Mouse (Mus musculus): ENCODE results near the gene Pih1d1. TPM values are rescaled to one million over a fixed set of nuclear protein-coding genes. Genes with fewer than 3 reads are reported as not detected.
A peak's percentile ranks its signal among the peaks of the same experiment; 100 is the strongest.

Gene Pih1d1
- total and polyA plus RNA-seq, 3 experiments: 37.4 to 69.3 (median 50.3) TPM

GRCm38 (mm10) chr7:45193406-45193805, 39.3 kb downstream of the Pih1d1 start:
- H3K4me1 ChIP-seq (ENCODE audit: control insufficient read depth in 1 of 2, insufficient read depth in 2 of 2): peaks cover 0 to 22% of the 10 kb centered on the region in 2 experiments; a peak in 3 of 4 replicates

GRCm38 (mm10) chr7:45193871-45194785, 40.0 kb downstream of the Pih1d1 start:
- H3K27me3 ChIP-seq (replicated peaks): peaks cover 77% of the 10 kb centered on the region

More at GRCm38 (mm10) chr7:45193406-45193805, 39.3 kb downstream of the Pih1d1 start:
- Histone ChIP-seq H3K9me3 (replicated peaks; ENCODE audit: low read length) (no peaks in the 10 kb centered on the region), H3K4me3 (replicated peaks in 1 of 3; ENCODE audit: low read depth in 2 of 3, low read length in 2 of 3, poor library complexity in 1 of 3) (no peak overlapping the region), H3K4me2 (ENCODE audit: insufficient read depth, low read depth, poor library complexity, severe bottlenecking) (no peak overlapping the region), H3K27me3 (replicated peaks) (peaks cover 79% of the 10 kb centered on the region), H3K79me2 (replicated peaks; ENCODE audit: control insufficient read depth, extremely low read depth, insufficient read depth, poor library complexity, severe bottlenecking) (no peaks in the 10 kb centered on the region), H3K27ac (ENCODE audit: insufficient read depth, low read depth) (no peak overlapping the region), H3K36me3 (replicated peaks in 1 of 2; ENCODE audit: control insufficient read depth in 1 of 2, insufficient read depth in 1 of 2, low read length in 1 of 2) (no peaks in the 10 kb centered on the region), H3K9ac (ENCODE audit: insufficient read depth, low read depth) (no peak overlapping the region)
- in situ Hi-C loops (cut with MboI; ENCODE audit: low pct_ligation_motif_present, low pct_unique_long_range_greater_than_20kb, low sequenced_read_pairs) (no loop called here), dilution Hi-C loops (cut with MboI; ENCODE audit: extremely low pct_ligation_motif_present, extremely low pct_unique_long_range_greater_than_20kb, low sequenced_read_pairs) (no loop called here)
- TF ChIP-seq SMC3 (IDR thresholded peaks at IDR 0.05; ENCODE audit: low read depth, low read length) (0 out of 2 replicates have a peak, but pooled peaks have one; percentile 9), CTCF (conservative IDR thresholded peaks at IDR 0.05 in 1 of 2, IDR thresholded peaks at IDR 0.05 in 1 of 2; ENCODE audit: low read depth in 2 of 2, low read length in 2 of 2) (peak in 1 of 2 experiments; percentile 24; a peak in 1 of 4 replicates), JUND (conservative IDR thresholded peaks at IDR 0.05; ENCODE audit: low read depth, low read length) (no peak)
- no peak for DNase-seq (ENCODE audit: extremely low read depth)

More at GRCm38 (mm10) chr7:45193871-45194785, 40.0 kb downstream of the Pih1d1 start:
- no peak overlapping the region for H3K9ac ChIP-seq (ENCODE audit: insufficient read depth, low read depth)
- in situ Hi-C loops (cut with MboI; ENCODE audit: low pct_ligation_motif_present, low pct_unique_long_range_greater_than_20kb, low sequenced_read_pairs) (no loop called here), dilution Hi-C loops (cut with MboI; ENCODE audit: extremely low pct_ligation_motif_present, extremely low pct_unique_long_range_greater_than_20kb, low sequenced_read_pairs) (no loop called here)
- no peaks in the 10 kb centered on the region for H3K9me3 ChIP-seq (replicated peaks; ENCODE audit: low read length)
- TF ChIP-seq HCFC1 (IDR thresholded peaks at IDR 0.05; ENCODE audit: low read depth, low read length) (no peak), POLR2AphosphoS2 (IDR thresholded peaks at IDR 0.05; ENCODE audit: low read depth, low read length) (no peak), ZC3H11A (IDR thresholded peaks at IDR 0.05; ENCODE audit: low read depth, low read length) (no peak), KAT2A (IDR thresholded peaks at IDR 0.05; ENCODE audit: insufficient replicate concordance, low read length) (no peak), RAD21 (IDR thresholded peaks at IDR 0.05; ENCODE audit: low read depth, low read length) (no peak), UBTF (IDR thresholded peaks at IDR 0.05; ENCODE audit: low read depth, low read length) (no peak), GABPA (IDR thresholded peaks at IDR 0.05; ENCODE audit: insufficient replicate concordance, low read depth, low read length) (no peak), SIN3A (IDR thresholded peaks at IDR 0.05; ENCODE audit: low read length) (no peak), MEF2A (IDR thresholded peaks at IDR 0.05; ENCODE audit: borderline replicate concordance, low read depth, low read length) (no peak), TCF12 (IDR thresholded peaks at IDR 0.05; ENCODE audit: low read depth, low read length) (no peak), E2F4 (IDR thresholded peaks at IDR 0.05; ENCODE audit: insufficient replicate concordance, low read depth, low read length) (no peak), MYC (IDR thresholded peaks at IDR 0.05; ENCODE audit: low read depth, low read length) (no peak), POLR2A (IDR thresholded peaks at IDR 0.05; ENCODE audit: low read depth, low read length) (no peak), MAZ (IDR thresholded peaks at IDR 0.05; ENCODE audit: low read depth, low read length) (no peak), ZKSCAN1 (IDR thresholded peaks at IDR 0.05; ENCODE audit: borderline replicate concordance, low read depth, low read length) (no peak), ELF1 (IDR thresholded peaks at IDR 0.05; ENCODE audit: low read depth, low read length) (no peak), ETS1 (conservative IDR thresholded peaks at IDR 0.05; ENCODE audit: low read depth, low read length) (no peak), NELFE (IDR thresholded peaks at IDR 0.05; ENCODE audit: low read depth, low read length) (no peak), SMC3 (IDR thresholded peaks at IDR 0.05; ENCODE audit: low read depth, low read length) (no peak), ZNF384 (IDR thresholded peaks at IDR 0.05; ENCODE audit: low read depth, low read length) (no peak)
- no peaks in the 10 kb centered on the region for H3K36me3 ChIP-seq (replicated peaks in 1 of 2; ENCODE audit: control insufficient read depth in 1 of 2, insufficient read depth in 1 of 2, low read length in 1 of 2)
- no peaks in the 10 kb centered on the region for H3K79me2 ChIP-seq (replicated peaks; ENCODE audit: control insufficient read depth, extremely low read depth, insufficient read depth, poor library complexity, severe bottlenecking)
- no peak for DNase-seq (ENCODE audit: extremely low read depth)
- H3K4me3 ChIP-seq (replicated peaks in 1 of 3; ENCODE audit: low read depth in 2 of 3, low read length in 2 of 3, poor library complexity in 1 of 3): no peak overlapping the region
- H3K4me2 ChIP-seq (ENCODE audit: insufficient read depth, low read depth, poor library complexity, severe bottlenecking): no peak overlapping the region
- H3K27ac ChIP-seq (ENCODE audit: insufficient read depth, low read depth): no peak overlapping the region
- peaks cover 0 to 22% of the 10 kb centered on the region in 2 experiments; a peak in 3 of 4 replicates for H3K4me1 ChIP-seq (ENCODE audit: control insufficient read depth in 1 of 2, insufficient read depth in 2 of 2)
